Mouse (Mus musculus): ENCODE data around the gene Asic5. TPM values are rescaled to one million over a fixed set of nuclear protein-coding genes. Genes with fewer than 3 reads are reported as not detected.

The Asic5 gene
- polyA plus RNA-seq, 1 experiment from 2014 or later: not detected

DNA sequence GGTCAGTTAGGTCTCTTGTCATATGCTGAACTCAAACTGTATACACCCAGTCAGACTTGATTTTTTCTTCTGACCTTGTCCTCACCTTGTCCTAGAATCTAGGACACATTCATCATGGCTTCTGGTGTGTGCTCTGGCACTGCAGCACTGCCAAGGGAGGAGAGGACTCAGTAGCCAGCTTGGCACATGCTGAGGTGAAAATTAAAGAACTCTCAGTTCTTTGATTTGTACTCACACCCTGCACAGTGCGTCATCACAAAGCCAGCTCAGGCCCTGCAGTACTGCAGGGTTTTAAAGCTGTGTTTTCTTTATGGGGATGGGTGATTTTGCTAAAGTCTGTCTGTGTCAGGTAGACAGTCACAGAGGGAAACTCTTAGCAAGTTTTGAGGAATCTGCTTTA, 45.2 kb downstream of the Asic5 start:
- Histone ChIP-seq H3K4me2 (ENCODE audit: low read depth, low read length) (no peak overlapping the region), H3K36me3 (ENCODE audit: control insufficient read depth, insufficient read depth) (no peaks in the 10 kb centered on the region), H3K27me3 (ENCODE audit: control insufficient read depth, insufficient read depth, low read length) (no peaks in the 10 kb centered on the region), H3K9me3 (replicated peaks; ENCODE audit: control insufficient read depth, low read length) (no peaks in the 10 kb centered on the region), H3K4me1 (ENCODE audit: control insufficient read depth, insufficient read depth, low read length) (no peaks in the 10 kb centered on the region), H3K27ac (ENCODE audit: low read length) (no peak overlapping the region), H3K9ac (ENCODE audit: low read length) (no peak overlapping the region), H3K4me3 (ENCODE audit: low read length) (no peak overlapping the region)
- 71% methylated on average over 1 of the region's 1 CpGs for WGBS
- ATAC-seq (replicated peaks; ENCODE audit: extremely low read depth, insufficient read depth, low FRiP score): no peak

DNA sequence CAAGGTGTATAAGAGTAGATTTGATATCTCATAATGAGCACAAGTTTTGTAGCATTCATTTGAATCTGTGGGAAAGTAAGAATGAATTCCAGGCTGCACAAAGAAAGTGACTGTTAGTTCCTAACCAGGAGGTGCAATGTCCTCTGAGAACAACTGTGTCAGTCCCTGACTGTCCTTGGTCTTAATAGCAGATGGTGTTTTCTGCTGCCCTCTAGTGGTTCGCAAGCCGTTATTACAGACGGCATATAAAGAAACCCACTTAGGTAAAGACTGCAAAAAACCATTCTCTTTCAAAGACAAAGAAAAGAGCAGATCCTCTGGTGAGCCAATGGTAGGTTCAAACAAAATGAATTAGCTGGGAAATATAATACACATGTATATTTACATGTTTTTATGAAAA, 47.1 kb downstream of the Asic5 start:
- ATAC-seq (replicated peaks; ENCODE audit: extremely low read depth, insufficient read depth, low FRiP score): no peak
- Histone ChIP-seq H3K9me3 (replicated peaks; ENCODE audit: control insufficient read depth, low read length) (no peaks in the 10 kb centered on the region), H3K4me2 (ENCODE audit: low read depth, low read length) (no peak overlapping the region), H3K9ac (ENCODE audit: low read length) (no peak overlapping the region), H3K27me3 (ENCODE audit: control insufficient read depth, insufficient read depth, low read length) (no peaks in the 10 kb centered on the region), H3K4me1 (ENCODE audit: control insufficient read depth, insufficient read depth, low read length) (no peaks in the 10 kb centered on the region), H3K36me3 (ENCODE audit: control insufficient read depth, insufficient read depth) (peaks cover under 1% of the 10 kb centered on the region; the same call in 1 of the 2 replicates), H3K27ac (ENCODE audit: low read length) (no peak overlapping the region), H3K4me3 (ENCODE audit: low read length) (no peak overlapping the region)
- 0% methylated on average over 3 of the region's 3 CpGs for WGBS

DNA sequence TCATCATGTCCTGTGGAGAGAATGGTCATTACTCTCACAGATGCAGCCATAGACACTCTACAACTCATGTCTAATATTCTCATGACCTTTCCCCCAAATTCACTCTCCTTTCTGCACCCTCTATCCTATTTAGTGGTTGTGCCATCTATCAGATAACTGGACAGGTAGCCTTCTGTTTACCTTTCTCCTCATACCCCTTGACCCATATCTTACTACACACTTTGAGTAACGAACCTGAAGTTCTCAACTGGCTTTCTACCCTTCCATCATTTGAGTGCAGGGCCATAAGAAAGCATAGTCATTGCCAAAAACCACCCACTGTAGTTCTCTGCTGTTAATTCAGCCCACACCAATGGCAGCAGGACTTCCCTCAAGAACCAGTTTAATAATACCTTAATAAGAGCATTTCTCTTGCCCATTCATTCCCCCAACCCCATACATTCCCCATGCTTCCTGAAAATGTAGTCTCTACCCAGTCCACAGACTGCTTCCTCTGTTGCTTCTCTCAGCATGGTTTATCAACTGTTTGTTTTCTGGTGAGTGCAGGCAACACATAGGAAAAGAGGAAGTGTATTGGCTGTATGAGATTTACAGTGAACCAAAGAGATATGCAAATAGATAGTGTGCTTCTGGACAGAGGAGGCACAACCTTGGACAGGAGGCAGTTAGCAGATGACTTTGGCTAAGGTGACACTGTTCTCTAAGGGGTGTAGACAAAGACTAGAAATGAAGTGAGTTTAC, 48.1 kb downstream of the Asic5 start:
- H3K9me3 ChIP-seq (replicated peaks; ENCODE audit: control insufficient read depth, low read length): no peaks in the 10 kb centered on the region
- no peaks in the 10 kb centered on the region for H3K4me1 ChIP-seq (ENCODE audit: control insufficient read depth, insufficient read depth, low read length)
- 71% methylated on average over 1 of the region's 1 CpGs for WGBS
- no peak overlapping the region for H3K9ac ChIP-seq (ENCODE audit: low read length)
- peaks cover 7% of the 10 kb centered on the region; the same call in 1 of the 2 replicates for H3K36me3 ChIP-seq (ENCODE audit: control insufficient read depth, insufficient read depth)
- H3K27me3 ChIP-seq (ENCODE audit: control insufficient read depth, insufficient read depth, low read length): no peaks in the 10 kb centered on the region
- no peak for ATAC-seq (replicated peaks; ENCODE audit: extremely low read depth, insufficient read depth, low FRiP score)
- H3K4me3 ChIP-seq (ENCODE audit: low read length): no peak overlapping the region
- no peak overlapping the region for H3K27ac ChIP-seq (ENCODE audit: low read length)
- no peak overlapping the region for H3K4me2 ChIP-seq (ENCODE audit: low read depth, low read length)

DNA sequence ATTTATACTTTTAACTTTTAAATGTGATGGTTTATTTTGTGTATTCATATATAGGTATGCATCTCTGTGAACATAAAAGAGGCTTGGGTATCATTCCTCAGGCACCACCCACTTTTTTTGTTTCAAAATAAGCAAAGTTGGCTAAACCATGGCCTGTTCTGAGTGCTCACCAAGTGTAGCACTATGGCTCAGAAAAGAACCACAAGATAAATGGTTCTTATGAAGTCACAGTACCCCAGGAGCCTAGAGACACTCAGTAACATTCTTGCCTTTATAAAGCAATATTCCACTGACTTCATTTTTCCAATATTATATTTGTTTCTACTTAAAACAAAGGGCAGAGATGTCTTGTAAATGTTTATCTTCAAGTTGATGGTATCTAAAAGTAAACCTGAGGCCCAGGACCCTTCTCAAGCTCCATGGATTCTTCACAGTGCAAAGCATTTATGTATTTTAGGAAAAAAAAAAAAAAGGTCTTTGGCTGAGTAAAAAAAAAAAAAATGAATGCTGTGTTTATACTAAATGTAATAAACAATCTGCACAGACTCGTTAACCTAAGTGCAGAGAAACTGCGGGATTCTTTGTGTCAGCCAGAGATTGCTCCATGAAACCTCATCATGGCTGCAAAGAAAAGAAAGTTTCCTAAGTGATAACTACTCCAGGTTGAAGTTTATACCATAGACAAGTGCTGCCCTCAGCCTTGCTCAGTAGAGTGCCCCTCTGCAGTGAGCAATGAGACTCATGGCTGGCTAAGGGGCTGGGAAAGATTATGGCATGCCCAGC, 54.4 kb downstream of the Asic5 start:
- Histone ChIP-seq H3K4me1 (ENCODE audit: control insufficient read depth, insufficient read depth, low read length) (no peaks in the 10 kb centered on the region), H3K27ac (ENCODE audit: low read length) (no peak overlapping the region), H3K4me3 (ENCODE audit: low read length) (no peak overlapping the region), H3K27me3 (ENCODE audit: control insufficient read depth, insufficient read depth, low read length) (no peaks in the 10 kb centered on the region), H3K36me3 (ENCODE audit: control insufficient read depth, insufficient read depth) (peaks cover 12% of the 10 kb centered on the region), H3K9ac (ENCODE audit: low read length) (no peak overlapping the region), H3K9me3 (replicated peaks; ENCODE audit: control insufficient read depth, low read length) (no peaks in the 10 kb centered on the region), H3K4me2 (ENCODE audit: low read depth, low read length) (no peak overlapping the region)
- ATAC-seq (replicated peaks; ENCODE audit: extremely low read depth, insufficient read depth, low FRiP score): no peak
- 77% methylated on average over 2 of the region's 2 CpGs for WGBS

DNA sequence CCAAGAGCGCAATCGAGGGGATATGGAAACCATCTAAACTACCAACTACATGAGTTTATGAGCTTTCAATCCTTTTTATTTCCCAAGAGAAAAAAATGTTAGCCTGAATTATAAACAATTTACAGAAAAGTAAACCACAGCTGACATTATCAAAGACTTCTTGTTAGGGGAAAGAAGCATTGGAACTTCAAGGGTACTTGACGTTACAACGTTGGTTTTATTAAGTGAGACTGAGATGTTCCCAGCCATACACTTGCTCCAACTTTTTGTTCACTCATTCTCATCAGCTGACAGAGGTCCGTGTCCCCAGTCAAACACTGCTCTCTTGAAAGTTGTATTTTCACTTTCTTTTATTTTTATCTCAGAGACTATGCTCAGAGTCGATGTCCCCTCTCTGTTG, 61.6 kb downstream of the Asic5 start:
- 82% methylated on average over 6 of the region's 6 CpGs for WGBS

DNA sequence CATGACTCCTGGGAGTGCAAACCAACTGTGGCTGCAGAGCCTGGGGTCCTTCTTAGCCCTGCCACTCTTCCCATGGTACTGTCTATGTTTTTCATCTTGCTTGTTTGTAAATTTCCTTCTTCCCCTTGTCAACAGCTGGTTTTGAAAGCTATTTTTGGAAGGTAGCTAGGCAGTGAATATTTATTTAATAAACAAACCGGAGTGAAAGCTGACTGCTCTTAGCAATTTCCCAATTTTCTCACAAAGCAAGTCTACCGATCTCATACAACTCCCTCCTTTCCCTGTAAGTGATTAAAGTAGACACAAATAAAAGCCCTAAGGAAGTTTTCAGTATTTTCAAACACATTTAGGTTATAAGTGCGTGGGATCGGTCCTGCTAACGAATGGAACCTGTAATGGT, 62.8 kb downstream of the Asic5 start:
- Histone ChIP-seq H3K9me3 (replicated peaks; ENCODE audit: control insufficient read depth, low read length) (no peaks in the 10 kb centered on the region), H3K4me2 (ENCODE audit: low read depth, low read length) (no peak overlapping the region), H3K4me1 (ENCODE audit: control insufficient read depth, insufficient read depth, low read length) (no peaks in the 10 kb centered on the region), H3K36me3 (ENCODE audit: control insufficient read depth, insufficient read depth) (peaks cover 5% of the 10 kb centered on the region), H3K27ac (ENCODE audit: low read length) (no peak overlapping the region), H3K27me3 (ENCODE audit: control insufficient read depth, insufficient read depth, low read length) (no peaks in the 10 kb centered on the region), H3K4me3 (ENCODE audit: low read length) (no peak overlapping the region), H3K9ac (ENCODE audit: low read length) (no peak overlapping the region)
- no peak for ATAC-seq (replicated peaks; ENCODE audit: extremely low read depth, insufficient read depth, low FRiP score)
- 80% methylated on average over 5 of the region's 5 CpGs for WGBS

More for the DNA sequence above, 61.6 kb downstream of the Asic5 start:
- Histone ChIP-seq H3K27me3 (ENCODE audit: control insufficient read depth, insufficient read depth, low read length) (no peaks in the 10 kb centered on the region), H3K36me3 (ENCODE audit: control insufficient read depth, insufficient read depth) (peaks cover 5% of the 10 kb centered on the region), H3K4me1 (ENCODE audit: control insufficient read depth, insufficient read depth, low read length) (no peaks in the 10 kb centered on the region), H3K9me3 (replicated peaks; ENCODE audit: control insufficient read depth, low read length) (no peaks in the 10 kb centered on the region), H3K4me3 (ENCODE audit: low read length) (no peak overlapping the region), H3K27ac (ENCODE audit: low read length) (no peak overlapping the region), H3K9ac (ENCODE audit: low read length) (no peak overlapping the region), H3K4me2 (ENCODE audit: low read depth, low read length) (no peak overlapping the region)
- no peak for ATAC-seq (replicated peaks; ENCODE audit: extremely low read depth, insufficient read depth, low FRiP score)

DNA sequence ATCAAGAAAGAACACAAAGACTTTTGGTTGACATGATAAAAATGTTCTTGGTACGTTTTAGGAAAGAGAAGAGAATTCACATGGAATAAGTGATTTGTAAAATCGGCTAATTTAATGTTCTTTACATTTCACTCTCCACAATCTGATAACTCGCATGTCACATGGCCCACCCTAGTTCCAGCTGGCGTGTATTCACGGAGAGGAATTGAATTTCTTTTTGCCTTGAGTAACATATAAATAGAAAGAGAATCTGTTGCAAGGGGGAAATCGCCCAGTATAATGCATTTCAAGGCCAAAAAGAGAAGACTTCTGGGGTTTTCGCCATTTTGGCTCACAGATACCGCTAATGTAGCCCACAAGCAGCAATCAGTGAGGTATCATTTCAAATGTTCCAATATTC, 64.0 kb downstream of the Asic5 start:
- Histone ChIP-seq H3K9ac (ENCODE audit: low read length) (no peak overlapping the region), H3K36me3 (ENCODE audit: control insufficient read depth, insufficient read depth) (peaks cover 5% of the 10 kb centered on the region; the same call in 1 of the 2 replicates), H3K27me3 (ENCODE audit: control insufficient read depth, insufficient read depth, low read length) (no peaks in the 10 kb centered on the region), H3K9me3 (replicated peaks; ENCODE audit: control insufficient read depth, low read length) (no peaks in the 10 kb centered on the region), H3K27ac (ENCODE audit: low read length) (no peak overlapping the region), H3K4me3 (ENCODE audit: low read length) (no peak overlapping the region), H3K4me2 (ENCODE audit: low read depth, low read length) (no peak overlapping the region), H3K4me1 (ENCODE audit: control insufficient read depth, insufficient read depth, low read length) (no peaks in the 10 kb centered on the region)
- 84% methylated on average over 8 of the region's 8 CpGs for WGBS
- no peak for ATAC-seq (replicated peaks; ENCODE audit: extremely low read depth, insufficient read depth, low FRiP score)

DNA sequence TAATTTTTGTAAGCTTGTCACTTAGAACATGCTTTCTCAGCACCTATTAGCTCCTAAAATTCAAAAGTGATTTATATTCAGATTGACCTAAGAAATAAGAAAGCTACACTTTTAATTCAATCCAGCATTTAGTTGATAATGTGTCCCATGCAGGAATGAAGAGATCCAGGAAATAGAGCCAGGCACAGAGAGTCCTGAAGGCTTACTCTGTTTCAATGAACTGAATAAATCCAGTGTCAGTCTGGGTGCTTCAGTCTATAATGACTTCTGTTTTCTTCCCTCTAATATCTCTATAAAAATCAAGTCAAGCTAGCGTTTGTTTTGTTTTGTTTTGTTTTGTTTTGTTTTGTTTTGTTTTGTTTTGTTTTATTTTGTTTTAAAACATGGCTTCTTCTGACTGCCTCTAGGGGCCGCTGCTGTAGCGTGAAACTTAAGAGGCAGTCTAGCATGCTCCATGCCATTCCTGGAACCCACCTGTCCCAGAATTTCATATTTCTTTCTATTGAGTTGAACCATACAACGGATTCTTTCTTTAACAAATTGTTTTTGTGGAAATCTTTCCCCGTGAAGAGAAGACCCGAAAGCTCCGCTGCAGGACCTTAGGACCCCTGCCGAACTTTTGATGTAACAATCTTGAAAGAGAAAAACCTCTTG, 65.1 kb downstream of the Asic5 start:
- ATAC-seq (replicated peaks; ENCODE audit: extremely low read depth, insufficient read depth, low FRiP score): no peak

DNA sequence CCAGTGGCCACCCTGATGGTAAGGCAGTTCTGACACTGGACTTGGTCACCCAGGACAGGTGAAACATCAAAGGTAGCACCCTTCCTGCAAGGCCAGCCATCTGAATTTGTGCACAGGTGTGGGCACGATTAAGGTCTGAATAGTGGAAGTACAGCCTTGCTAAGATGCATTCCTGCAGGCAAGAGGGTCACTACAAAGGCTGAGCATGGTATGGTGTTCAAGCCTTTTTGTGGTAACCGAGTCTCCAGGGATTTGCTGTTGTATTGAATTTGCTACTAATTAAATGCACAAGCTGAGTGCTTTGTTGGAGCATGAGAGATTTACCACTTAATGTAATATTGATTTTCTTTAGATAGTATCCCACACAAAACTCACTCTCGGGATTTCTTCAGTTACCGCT, 66.0 kb downstream of the Asic5 start:
- Histone ChIP-seq H3K4me1 (ENCODE audit: control insufficient read depth, insufficient read depth, low read length) (0 out of 2 replicates have a peak, but pooled peaks cover 6% of the 10 kb centered on the region), H3K9me3 (replicated peaks; ENCODE audit: control insufficient read depth, low read length) (no peaks in the 10 kb centered on the region), H3K9ac (ENCODE audit: low read length) (no peak overlapping the region), H3K4me3 (ENCODE audit: low read length) (no peak overlapping the region), H3K36me3 (ENCODE audit: control insufficient read depth, insufficient read depth) (peaks cover 5% of the 10 kb centered on the region; the same call in 1 of the 2 replicates), H3K27ac (ENCODE audit: low read length) (no peak overlapping the region), H3K4me2 (ENCODE audit: low read depth, low read length) (no peak overlapping the region), H3K27me3 (ENCODE audit: control insufficient read depth, insufficient read depth, low read length) (no peaks in the 10 kb centered on the region)
- WGBS: 88% methylated on average over 4 of the region's 4 CpGs
- ATAC-seq (replicated peaks; ENCODE audit: extremely low read depth, insufficient read depth, low FRiP score): no peak

More for the DNA sequence above, 65.1 kb downstream of the Asic5 start:
- Histone ChIP-seq H3K9me3 (replicated peaks; ENCODE audit: control insufficient read depth, low read length) (no peaks in the 10 kb centered on the region), H3K4me2 (ENCODE audit: low read depth, low read length) (no peak overlapping the region), H3K27ac (ENCODE audit: low read length) (no peak overlapping the region), H3K4me3 (ENCODE audit: low read length) (no peak overlapping the region), H3K36me3 (ENCODE audit: control insufficient read depth, insufficient read depth) (peaks cover 5% of the 10 kb centered on the region; the same call in 1 of the 2 replicates), H3K4me1 (ENCODE audit: control insufficient read depth, insufficient read depth, low read length) (0 out of 2 replicates have a peak, but pooled peaks cover 6% of the 10 kb centered on the region), H3K27me3 (ENCODE audit: control insufficient read depth, insufficient read depth, low read length) (no peaks in the 10 kb centered on the region), H3K9ac (ENCODE audit: low read length) (no peak overlapping the region)
- 27% methylated on average over 8 of the region's 8 CpGs for WGBS

Measured in heart, embryonic 16.5 days (tissue).